Mouse (Mus musculus) CH12.LX (cell line): Measurements from ENCODE around the gene Schip1. TPM values are rescaled to one million over a fixed set of nuclear protein-coding genes. Genes with fewer than 3 reads are reported as not detected.

Experiments used
- DNase-seq: peaks from one replicate; pipeline ENCODE4 v3.0.0-alpha.2; 2013; ENCODE audit errors: extremely low read depth
- H3K27ac ChIP-seq: 2 replicates; pipeline ENCODE4 v1.5.1; 2012; ENCODE audit warnings: low read depth, mild to moderate bottlenecking, control low read depth, moderate library complexity; ENCODE audit not compliant: insufficient read depth
- H3K27me3 ChIP-seq: replicated peaks from 2 replicates; pipeline ENCODE3; 2012; ENCODE audit warnings: inconsistent platforms
- H3K36me3 ChIP-seq, 2 experiments: replicated peaks in 1 of 2; 2 replicates each; pipeline versions ENCODE3 to v1.6.1; 2012; ENCODE audit warnings: inconsistent platforms in 1 of 2, low read length in 1 of 2, mild to moderate bottlenecking in 1 of 2, mixed read lengths in 1 of 2, moderate library complexity in 1 of 2; ENCODE audit not compliant: control insufficient read depth in 1 of 2, insufficient read depth in 1 of 2
- H3K4me1 ChIP-seq, 2 experiments: 2 replicates each; pipeline ENCODE4 v1.6.1; 2012; ENCODE audit warnings: inconsistent platforms in 1 of 2, moderate library complexity in 1 of 2; ENCODE audit not compliant: insufficient read depth in 2 of 2, control insufficient read depth in 1 of 2
- H3K4me2 ChIP-seq: 2 replicates; pipeline ENCODE4 v1.6.1; 2012; ENCODE audit warnings: low read depth, mild to moderate bottlenecking, control low read depth; ENCODE audit not compliant: poor library complexity, insufficient read depth, severe bottlenecking
- H3K4me3 ChIP-seq, 3 experiments: fragments of 150-350 bp in 1 of 3; sonication (generic) in 1 of 3; replicated peaks in 1 of 3; 2 replicates each; pipeline versions ENCODE3 to v1.5.1; 2011 to 2012; ENCODE audit warnings: low read depth in 2 of 3, low read length in 2 of 3, mild to moderate bottlenecking in 2 of 3, moderate library complexity in 2 of 3, control low read depth in 1 of 3, improper control_type of control experiment in 1 of 3, inconsistent platforms in 1 of 3, mixed read lengths in 1 of 3; ENCODE audit not compliant: poor library complexity in 1 of 3
- H3K79me2 ChIP-seq: replicated peaks from 2 replicates; pipeline ENCODE4 v1.6.1; 2012; ENCODE audit warnings: mild to moderate bottlenecking, moderate library complexity; ENCODE audit not compliant: control insufficient read depth, poor library complexity, insufficient read depth, severe bottlenecking; ENCODE audit errors: extremely low read depth
- H3K9ac ChIP-seq: 2 replicates; pipeline ENCODE4 v1.6.1; 2012; ENCODE audit warnings: low read depth, mild to moderate bottlenecking, control low read depth, moderate library complexity; ENCODE audit not compliant: insufficient read depth
- H3K9me3 ChIP-seq: replicated peaks from 2 replicates; pipeline ENCODE3; 2012; ENCODE audit warnings: low read length, inconsistent platforms, mixed read lengths
- BHLHE40 ChIP-seq: IDR thresholded peaks from 2 replicates; pipeline ENCODE4 v1.6.1; 2011; ENCODE audit warnings: mild to moderate bottlenecking, low read depth, low read length, improper control_type of control experiment
- CHD1 ChIP-seq: IDR thresholded peaks from 2 replicates; pipeline ENCODE4 v1.6.1; 2012; ENCODE audit warnings: low read depth, low read length, improper control_type of control experiment, inconsistent platforms
- CHD2 ChIP-seq: IDR thresholded peaks from 2 replicates; pipeline ENCODE4 v1.6.1; 2011; ENCODE audit warnings: low read length, improper control_type of control experiment
- CTCF ChIP-seq, 2 experiments: IDR thresholded peaks in 1 of 2; conservative IDR thresholded peaks in 1 of 2; 2 replicates each; pipeline ENCODE4 v1.5.1; 2011 to 2012; ENCODE audit warnings: low read depth in 2 of 2, low read length in 2 of 2, improper control_type of control experiment in 1 of 2, inconsistent platforms in 1 of 2, mild to moderate bottlenecking in 1 of 2, moderate library complexity in 1 of 2
- EP300 ChIP-seq: IDR thresholded peaks from 2 replicates; pipeline ENCODE4 v1.6.1; 2011; ENCODE audit warnings: low read length, improper control_type of control experiment
- JUND ChIP-seq: conservative IDR thresholded peaks from 2 replicates; pipeline ENCODE4 v1.6.1; 2011; ENCODE audit warnings: low read depth, low read length, improper control_type of control experiment
- MXI1 ChIP-seq: IDR thresholded peaks from 2 replicates; pipeline ENCODE4 v1.6.1; 2011; ENCODE audit warnings: mild to moderate bottlenecking, low read depth, low read length, improper control_type of control experiment
- PAX5 ChIP-seq: IDR thresholded peaks from 2 replicates; pipeline ENCODE4 v1.6.1; 2012; ENCODE audit warnings: low read length, inconsistent platforms, mixed read lengths
- POLR2AphosphoS2 ChIP-seq: IDR thresholded peaks from 2 replicates; pipeline ENCODE4 v1.6.1; 2011; ENCODE audit warnings: low read depth, low read length, improper control_type of control experiment
- SIN3A ChIP-seq: IDR thresholded peaks from 2 replicates; pipeline ENCODE4 v1.6.1; 2012; ENCODE audit warnings: low read length, improper control_type of control experiment, inconsistent platforms
- UBTF ChIP-seq: IDR thresholded peaks from 2 replicates; pipeline ENCODE4 v1.6.1; 2012; ENCODE audit warnings: low read depth, mild to moderate bottlenecking, inconsistent platforms, low read length, improper control_type of control experiment, moderate library complexity
- USF1 ChIP-seq: IDR thresholded peaks from 2 replicates; pipeline ENCODE4 v1.6.1; 2014; ENCODE audit warnings: low read depth, mild to moderate bottlenecking, inconsistent platforms, low read length, improper control_type of control experiment
- ZKSCAN1 ChIP-seq: IDR thresholded peaks from 2 replicates; pipeline ENCODE4 v1.6.1; 2012; ENCODE audit warnings: low read depth, inconsistent platforms, low read length, improper control_type of control experiment, borderline replicate concordance
- ZMIZ1 ChIP-seq: IDR thresholded peaks from 2 replicates; pipeline ENCODE4 v1.6.1; 2012; ENCODE audit warnings: low read depth, mild to moderate bottlenecking, inconsistent platforms, low read length, improper control_type of control experiment
- ZNF384 ChIP-seq: IDR thresholded peaks from 2 replicates; pipeline ENCODE4 v1.6.1; 2012; ENCODE audit warnings: low read depth, low read length, improper control_type of control experiment, inconsistent platforms
- dilution Hi-C: fragments of 300-500 bp; cut with MboI; formaldehyde crosslinking; loops from 2 replicates; pipeline ENCODE4 v1.14.3; 2020; ENCODE audit warnings: low sequenced_read_pairs; ENCODE audit not compliant: extremely low pct_unique_long_range_greater_than_20kb, extremely low pct_ligation_motif_present
- in situ Hi-C: fragments of 300-500 bp; cut with MboI; formaldehyde crosslinking; loops from 3 replicates; pipeline ENCODE4 v1.14.3; 2019; ENCODE audit warnings: low sequenced_read_pairs, low pct_ligation_motif_present, low pct_unique_long_range_greater_than_20kb, mixed read lengths
- polyA plus RNA-seq: library from polyadenylated mRNA; unstranded; fragments of >175 nt; gene quantifications from 2 replicates; pipeline ENCODE4 v1.2.1, GENCODE M21; 2012; ENCODE audit warnings: low read depth; ENCODE audit not compliant: insufficient read length
- total RNA-seq, 2 experiments: library from RNA; depleted of rRNA; stranded (reverse); fragments of 300-350 nt in 1 of 2; fragments of >200 nt in 1 of 2; gene quantifications; 2 replicates each; pipeline ENCODE4 v1.2.3; 2012 to 2014

Gene Schip1
- total and polyA plus RNA-seq, 3 experiments = 0.25 to 0.36 TPM; not detected in 1

DNA sequence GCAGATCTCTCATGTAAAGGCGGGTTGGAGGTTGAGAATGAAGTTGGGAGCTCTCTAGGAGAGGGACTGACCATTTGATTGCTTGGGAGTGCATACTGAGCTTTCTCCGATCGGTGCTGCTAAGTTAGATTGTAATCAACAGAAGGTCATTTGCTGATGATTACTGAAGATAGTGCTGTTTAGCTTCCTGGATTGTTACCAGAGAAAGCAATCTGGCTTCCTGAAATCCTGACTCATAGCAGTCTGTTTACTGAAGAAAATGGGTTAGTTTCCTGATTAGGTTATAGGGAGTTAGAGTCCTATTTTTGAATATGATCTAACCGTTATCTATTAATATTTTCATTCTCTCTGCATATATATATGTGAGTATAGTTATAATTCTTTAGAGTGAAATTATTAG lies 36.7 kb downstream of the Schip1 start:
- Histone ChIP-seq H3K9me3 (no peaks in the 10 kb centered on the region), H3K27me3 (no peaks in the 10 kb centered on the region), H3K4me3 (no peak overlapping the region), H3K27ac (no peak overlapping the region), H3K4me1 (no peaks in the 10 kb centered on the region), H3K79me2 (no peaks in the 10 kb centered on the region), H3K9ac (no peak overlapping the region), H3K4me2 (no peak overlapping the region), H3K36me3 (no peaks in the 10 kb centered on the region)
- in situ Hi-C loops = no loop called here
- dilution Hi-C loops = no loop called here
- TF ChIP-seq ZMIZ1 (no peak), BHLHE40 (no peak), CHD2 (no peak), PAX5 (no peak), UBTF (no peak), EP300 (no peak), JUND (no peak), POLR2AphosphoS2 (no peak), ZNF384 (no peak), CHD1 (no peak), ZKSCAN1 (no peak), SIN3A (no peak)
- no peak for DNase-seq

DNA sequence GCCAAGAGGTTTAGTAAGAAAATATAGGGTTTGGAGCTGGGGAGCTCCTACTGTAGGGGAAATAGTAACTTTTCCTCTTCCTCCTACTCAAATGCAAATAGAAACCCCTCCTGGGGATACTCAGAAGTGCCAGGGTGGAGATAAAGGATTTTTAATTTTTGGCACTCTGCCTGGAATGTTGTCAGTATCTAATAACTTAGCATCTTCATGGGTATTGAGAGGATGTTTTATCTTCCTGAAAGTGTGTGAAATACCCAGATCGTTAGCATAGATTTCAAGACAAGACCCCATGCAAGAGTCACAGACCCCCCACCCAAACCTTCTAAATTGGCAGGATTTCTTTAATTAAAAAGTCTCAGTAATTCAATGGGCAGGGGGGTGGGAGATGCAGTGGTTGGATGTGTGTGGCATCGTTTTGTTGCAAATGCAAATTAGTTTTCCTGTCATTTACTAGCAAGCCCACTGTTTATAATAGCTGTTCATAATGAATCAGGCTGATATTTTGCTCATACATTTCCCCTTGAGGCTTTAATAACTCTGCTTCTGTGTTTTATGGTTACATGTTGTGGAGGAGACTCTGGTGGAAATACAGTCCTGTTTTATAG lies 40.6 kb downstream of the Schip1 start:
- in situ Hi-C loops = no loop called here
- no peaks in the 10 kb centered on the region for H3K4me1 ChIP-seq
- H3K4me3 ChIP-seq = no peak overlapping the region
- dilution Hi-C loops = no loop called here
- no peaks in the 10 kb centered on the region for H3K79me2 ChIP-seq
- no peak overlapping the region for H3K4me2 ChIP-seq
- no peaks in the 10 kb centered on the region for H3K9me3 ChIP-seq
- H3K27me3 ChIP-seq = no peaks in the 10 kb centered on the region
- TF ChIP-seq MXI1 (no peak), CTCF (conservative IDR thresholded peaks at IDR 0.05 in 1 of 2, IDR thresholded peaks at IDR 0.05 in 1 of 2; ENCODE audit: low read depth in 2 of 2, low read length in 2 of 2) (no peak)
- H3K9ac ChIP-seq = no peak overlapping the region
- no peak for DNase-seq
- no peak overlapping the region for H3K27ac ChIP-seq
- H3K36me3 ChIP-seq = no peaks in the 10 kb centered on the region

DNA sequence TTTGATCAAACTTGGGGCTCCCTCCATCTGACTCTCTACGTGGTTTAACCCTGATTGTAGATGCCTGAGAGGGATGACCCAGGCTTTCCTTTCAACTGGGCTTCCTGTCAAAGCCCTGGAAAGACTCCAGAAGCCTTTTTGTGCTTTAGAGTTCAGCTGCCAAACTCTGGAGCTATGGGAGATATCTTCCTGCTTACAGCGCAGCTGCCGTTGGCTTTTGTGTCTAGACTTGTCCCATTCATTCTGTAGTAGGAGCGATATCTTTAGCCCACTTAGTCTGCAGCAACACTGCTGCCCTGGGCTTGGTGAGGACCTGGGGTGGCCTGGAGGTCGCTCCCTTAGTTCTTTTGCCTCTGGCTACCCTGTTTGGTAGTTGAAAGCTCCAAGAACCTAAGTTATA lies 56.7 kb downstream of the Schip1 start:
- in situ Hi-C loops = no loop called here
- H3K36me3 ChIP-seq = no peaks in the 10 kb centered on the region
- H3K4me2 ChIP-seq = no peak overlapping the region
- H3K79me2 ChIP-seq = no peaks in the 10 kb centered on the region
- H3K27ac ChIP-seq = no peak overlapping the region
- DNase-seq = no peak
- H3K9ac ChIP-seq = no peak overlapping the region
- no peaks in the 10 kb centered on the region for H3K27me3 ChIP-seq
- H3K9me3 ChIP-seq = no peaks in the 10 kb centered on the region
- H3K4me3 ChIP-seq = no peak overlapping the region
- H3K4me1 ChIP-seq = no peaks in the 10 kb centered on the region
- dilution Hi-C loops = no loop called here
- TF ChIP-seq USF1 (no peak), EP300 (no peak), POLR2AphosphoS2 (no peak)
